Mouse (Mus musculus): ENCODE data around the gene Usp17lc. TPM values are rescaled to one million over a fixed set of nuclear protein-coding genes. Genes with fewer than 3 reads are reported as not detected.
"Not testable (repeated sequence)": the region's sequence is repeated elsewhere in the genome, so short reads cannot be mapped to it uniquely, and the experiment has no call there.

Gene Usp17lc
- total RNA-seq (2018; cell fraction: chromatin; rRNA removed): not detected
- not detected for total RNA-seq (2018; cell fraction: cytosol; rRNA removed)
- total RNA-seq (2018; cell fraction: nucleus; rRNA removed): not detected
- polyA plus RNA-seq (2018): not detected in 3 replicates

DNA sequence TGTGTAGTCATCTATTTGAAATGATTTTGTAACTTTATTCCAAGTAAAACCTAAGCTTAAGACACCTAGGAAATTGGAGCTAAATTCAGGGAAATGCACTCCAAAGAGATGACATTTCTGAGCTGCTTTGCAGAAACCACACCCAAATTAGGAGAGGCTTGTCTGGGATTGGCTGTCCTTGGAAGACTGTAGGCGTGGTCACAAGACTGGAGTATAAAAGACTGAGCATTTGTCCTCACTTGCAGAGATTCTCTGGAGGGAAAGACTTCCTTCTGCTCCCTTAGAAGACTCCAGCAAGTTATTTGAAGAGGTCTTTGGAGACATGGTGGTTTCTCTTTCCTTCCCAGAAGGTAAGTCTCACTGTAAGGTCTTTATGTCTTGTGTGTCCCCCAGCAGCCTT, at the start of gene Usp17lc:
Usp17lc (plus strand) TSS at position 301 of the 400 bp plus-strand sequence.
- H3K36me3 ChIP-seq (ENCODE audit: inconsistent target); H3K4me3 ChIP-seq (ENCODE audit: inconsistent target): not testable (repeated sequence)
- no CpG with 5 or more reads among the region's 1 CpGs for WGBS (ENCODE audit: missing documents)

DNA sequence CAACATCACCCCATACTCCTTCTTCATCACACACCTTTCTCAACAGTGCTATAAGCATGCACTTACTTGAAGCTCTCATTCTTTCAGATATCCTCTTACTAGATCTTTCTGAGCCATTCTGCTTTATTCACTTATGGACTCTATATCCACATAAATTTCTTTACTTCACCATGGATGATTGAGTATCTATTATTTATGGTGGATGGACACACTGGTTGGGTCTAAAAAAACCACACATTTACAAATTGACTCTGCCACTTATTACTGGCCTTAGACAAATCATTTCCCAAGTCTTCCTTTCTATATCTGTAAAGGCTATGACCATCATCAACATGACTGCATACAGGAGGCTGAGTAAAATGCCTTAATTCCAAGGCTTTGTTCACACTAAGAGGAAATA, 28.8 kb upstream of the Usp17lc start, which contains the start of gene Olfr603:
Olfr603 (minus strand) TSS at position 101 of the 400 bp plus-strand sequence.
- Histone ChIP-seq H3K4me3 (ENCODE audit: inconsistent target) (no peak within 1 kb of the TSS), H3K36me3 (ENCODE audit: inconsistent target) (no peaks in the 10 kb centered on the region), H3K27ac (no peak within 1 kb of the TSS), H3K79me2 (ENCODE audit: inconsistent target) (no peaks in the 10 kb centered on the region)

More for the DNA sequence above, at the start of gene Usp17lc:
- not testable (repeated sequence) for H3K79me2 ChIP-seq (ENCODE audit: inconsistent target); H3K27ac ChIP-seq

GRCm38 (mm10) chr7:103397758-103398157, 17.1 kb upstream of the Usp17lc start:
- Histone ChIP-seq H3K27ac (no peak overlapping the region), H3K79me2 (ENCODE audit: inconsistent target) (no peaks in the 10 kb centered on the region), H3K4me3 (ENCODE audit: inconsistent target) (no peak overlapping the region)

GRCm38 (mm10) chr7:103398981-103399380, 15.9 kb upstream of the Usp17lc start:
- no peak overlapping the region for H3K4me3 ChIP-seq (ENCODE audit: inconsistent target)
- no peak overlapping the region for H3K27ac ChIP-seq
- no peaks in the 10 kb centered on the region for H3K79me2 ChIP-seq (ENCODE audit: inconsistent target)
- 22% methylated on average over 1 of the region's 1 CpGs for WGBS (ENCODE audit: missing documents)
- no peaks in the 10 kb centered on the region for H3K36me3 ChIP-seq (ENCODE audit: inconsistent target)

More at GRCm38 (mm10) chr7:103397758-103398157, 17.1 kb upstream of the Usp17lc start:
- no peaks in the 10 kb centered on the region for H3K36me3 ChIP-seq (ENCODE audit: inconsistent target)

- not testable (repeated sequence) for H3K27ac ChIP-seq; H3K79me2 ChIP-seq (ENCODE audit: inconsistent target); H3K36me3 ChIP-seq (ENCODE audit: inconsistent target); H3K4me3 ChIP-seq (ENCODE audit: inconsistent target)
- 67% methylated on average over 3 of the region's 3 CpGs for WGBS (ENCODE audit: missing documents)
Observed at GRCm38 (mm10) chr7:103406521-103407055, 8.3 kb upstream of the Usp17lc start.

GRCm38 (mm10) chr7:103445339-103445738, 30.5 kb downstream of the Usp17lc start, which contains the start of gene Olfr605:
Gene Olfr605 (minus strand): TSS chr7:103445439.
- WGBS (ENCODE audit: missing documents): 93% methylated on average over 1 of the region's 1 CpGs
- Histone ChIP-seq H3K79me2 (ENCODE audit: inconsistent target) (no peaks in the 10 kb centered on the region), H3K27ac (no peak within 1 kb of the TSS), H3K36me3 (ENCODE audit: inconsistent target) (no peaks in the 10 kb centered on the region), H3K4me3 (ENCODE audit: inconsistent target) (no peak within 1 kb of the TSS)

GRCm38 (mm10) chr7:103448746-103449145, 33.9 kb downstream of the Usp17lc start, which contains the start of gene Olfr606:
Gene Olfr606 (plus strand): TSS chr7:103449046.
- Histone ChIP-seq H3K4me3 (ENCODE audit: inconsistent target) (no peak within 1 kb of the TSS), H3K36me3 (ENCODE audit: inconsistent target) (no peaks in the 10 kb centered on the region), H3K27ac (no peak within 1 kb of the TSS), H3K79me2 (ENCODE audit: inconsistent target) (no peaks in the 10 kb centered on the region)
- WGBS (ENCODE audit: missing documents): 96% methylated on average over 2 of the region's 2 CpGs

DNA sequence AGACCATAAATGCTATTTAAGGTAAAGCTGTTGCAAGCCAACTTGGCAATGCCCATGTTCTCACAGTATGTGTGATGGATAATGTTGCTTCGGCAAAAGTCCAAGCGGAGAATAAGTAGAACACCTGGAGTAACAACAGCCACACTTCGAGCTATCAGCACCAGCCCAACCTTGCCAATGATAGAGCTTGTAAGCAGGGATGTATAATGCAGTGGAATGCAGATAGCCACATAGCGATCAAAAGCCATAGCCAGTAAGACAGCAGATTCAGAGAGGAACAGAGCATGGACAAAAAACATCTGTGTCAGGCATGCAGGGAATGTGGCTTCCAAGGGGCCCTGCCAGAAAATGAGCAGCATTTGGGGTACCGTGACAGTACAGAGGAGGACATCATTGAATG, 45.7 kb downstream of the Usp17lc start:
- WGBS (ENCODE audit: missing documents): 94% methylated on average over 5 of the region's 5 CpGs
- no peak overlapping the region for H3K4me3 ChIP-seq (ENCODE audit: inconsistent target)
- no peaks in the 10 kb centered on the region for H3K36me3 ChIP-seq (ENCODE audit: inconsistent target)
- no peaks in the 10 kb centered on the region for H3K79me2 ChIP-seq (ENCODE audit: inconsistent target)
- H3K27ac ChIP-seq: no peak overlapping the region

Other genes with a start within 250 kb of the Usp17lc start
- not detected in 3 replicates for gene Olfr591, start 236.7 kb upstream of the Usp17lc start, polyA plus RNA-seq (2018)
- gene Olfr592, start 230.3 kb upstream of the Usp17lc start, polyA plus RNA-seq (2018): not detected in 3 replicates
- gene Olfr593, start 203.2 kb upstream of the Usp17lc start, polyA plus RNA-seq (2018): not detected in 3 replicates
- gene Olfr594, start 198.1 kb upstream of the Usp17lc start, polyA plus RNA-seq (2018): not detected in 3 replicates
- not detected in 3 replicates for gene Usp17ld, start 162.6 kb upstream of the Usp17lc start, polyA plus RNA-seq (2018)
- gene Olfr596, start 109.4 kb upstream of the Usp17lc start, polyA plus RNA-seq (2018): not detected in 3 replicates
- not detected in 3 replicates for gene Olfr597, start 98.8 kb upstream of the Usp17lc start, polyA plus RNA-seq (2018)
- not detected in 3 replicates for gene Olfr598, start 91.5 kb upstream of the Usp17lc start, polyA plus RNA-seq (2018)
- not detected in 3 replicates for gene Olfr599, start 79.2 kb upstream of the Usp17lc start, polyA plus RNA-seq (2018)
- not detected in 3 replicates for gene Olfr600, start 65.4 kb upstream of the Usp17lc start, polyA plus RNA-seq (2018)
- gene Olfr601, start 52.4 kb upstream of the Usp17lc start, polyA plus RNA-seq (2018): not detected in 3 replicates
- not detected in 3 replicates for gene Olfr603, start 28.9 kb upstream of the Usp17lc start, polyA plus RNA-seq (2018)
- gene Olfr605, start 30.4 kb downstream of the Usp17lc start, polyA plus RNA-seq (2018): not detected in 3 replicates
- gene Olfr606, start 34.0 kb downstream of the Usp17lc start, polyA plus RNA-seq (2018): not detected in 3 replicates
- gene Olfr607, start 49.1 kb downstream of the Usp17lc start, polyA plus RNA-seq (2018): not detected in 3 replicates
- gene Olfr608, start 54.8 kb downstream of the Usp17lc start, polyA plus RNA-seq (2018): not detected in 3 replicates
- not detected in 3 replicates for gene Olfr609, start 83.0 kb downstream of the Usp17lc start, polyA plus RNA-seq (2018)
- gene Olfr610, start 97.0 kb downstream of the Usp17lc start, polyA plus RNA-seq (2018): not detected in 3 replicates
- not detected in 3 replicates for gene Olfr611, start 105.8 kb downstream of the Usp17lc start, polyA plus RNA-seq (2018)
- gene Olfr612, start 127.6 kb downstream of the Usp17lc start, polyA plus RNA-seq (2018): not detected in 3 replicates
- gene Olfr613, start 133.0 kb downstream of the Usp17lc start, polyA plus RNA-seq (2018): not detected in 3 replicates
- gene Olfr615, start 141.0 kb downstream of the Usp17lc start, polyA plus RNA-seq (2018): not detected in 3 replicates
- not detected in 3 replicates for gene Olfr616, start 154.1 kb downstream of the Usp17lc start, polyA plus RNA-seq (2018)
- gene Olfr617, start 158.0 kb downstream of the Usp17lc start, polyA plus RNA-seq (2018): not detected in 3 replicates
- gene Olfr618, start 175.0 kb downstream of the Usp17lc start, polyA plus RNA-seq (2018): not detected in 3 replicates
- not detected in 3 replicates for gene Olfr619, start 185.5 kb downstream of the Usp17lc start, polyA plus RNA-seq (2018)
- gene Olfr620, start 197.5 kb downstream of the Usp17lc start, polyA plus RNA-seq (2018): not detected in 3 replicates
- gene Olfr622, start 227.6 kb downstream of the Usp17lc start, polyA plus RNA-seq (2018): not detected in 3 replicates
- not detected in 3 replicates for gene Olfr623, start 248.6 kb downstream of the Usp17lc start, polyA plus RNA-seq (2018)

Measured in macrophage (primary cell).